Mouse (Mus musculus) left cerebral cortex, adult 8-10 months (tissue): Measurements from ENCODE around the gene Exoc4. TPM values are rescaled to one million over a fixed set of nuclear protein-coding genes. Genes with fewer than 3 reads are reported as not detected.

ENCODE experiments used
- DNase-seq, 2 experiments: peaks; one replicate each; pipeline ENCODE4 v3.0.0; 2022; ENCODE audit warnings: low spot score in 2 of 2
- total RNA-seq, 4 experiments: library from RNA; stranded (reverse); gene quantifications; 2 replicates each; pipeline ENCODE4 v1.2.4; 2022

Exoc4 gene
- total RNA-seq, 4 experiments from 2014 or later = 76.3 to 80.9 (median 78.7) TPM

- no peak for DNase-seq
These were observed 490.0 kb downstream of the Exoc4 start for GRCm38 (mm10) chr6:33738857-33739291.

- no peak for DNase-seq
These were observed 490.4 kb downstream of the Exoc4 start for GRCm38 (mm10) chr6:33739304-33739703.

- no peak for DNase-seq
These were observed 507.1 kb downstream of the Exoc4 start for GRCm38 (mm10) chr6:33755976-33756375.

GRCm38 (mm10) chr6:33761557-33761956 lies 512.7 kb downstream of the Exoc4 start:
- DNase-seq = no peak

GRCm38 (mm10) chr6:33763245-33763644 lies 514.4 kb downstream of the Exoc4 start:
- DNase-seq = peak; percentile 45 to 84

- no peak for DNase-seq
These were observed 515.1 kb downstream of the Exoc4 start for GRCm38 (mm10) chr6:33763970-33764369.

- DNase-seq = no peak
These were observed 520.4 kb downstream of the Exoc4 start for GRCm38 (mm10) chr6:33769251-33769650.

GRCm38 (mm10) chr6:33770021-33770420 lies 521.1 kb downstream of the Exoc4 start:
- DNase-seq = no peak

GRCm38 (mm10) chr6:33772551-33773315 lies 523.8 kb downstream of the Exoc4 start:
- DNase-seq = no peak

- DNase-seq = no peak
These were observed 543.7 kb downstream of the Exoc4 start for GRCm38 (mm10) chr6:33792604-33793003.

GRCm38 (mm10) chr6:33801254-33801653 lies 552.4 kb downstream of the Exoc4 start:
- no peak for DNase-seq

GRCm38 (mm10) chr6:33803481-33804098 lies 554.7 kb downstream of the Exoc4 start:
- DNase-seq = no peak

- DNase-seq = peak; percentile 18 to 88
These were observed 555.9 kb downstream of the Exoc4 start for GRCm38 (mm10) chr6:33804775-33805174.

- DNase-seq = no peak
These were observed 557.3 kb downstream of the Exoc4 start for GRCm38 (mm10) chr6:33806072-33806782.

GRCm38 (mm10) chr6:33814386-33814785 lies 565.5 kb downstream of the Exoc4 start:
- no peak for DNase-seq

- no peak for DNase-seq
These were observed 574.3 kb downstream of the Exoc4 start for GRCm38 (mm10) chr6:33823171-33823570.

- peak; percentile 28 to 47 for DNase-seq
These were observed 575.0 kb downstream of the Exoc4 start for GRCm38 (mm10) chr6:33823777-33824302.

GRCm38 (mm10) chr6:33828499-33828898 lies 579.6 kb downstream of the Exoc4 start:
- no peak for DNase-seq

GRCm38 (mm10) chr6:33829261-33829660 lies 580.4 kb downstream of the Exoc4 start:
- DNase-seq = no peak

GRCm38 (mm10) chr6:33831276-33831675 lies 582.4 kb downstream of the Exoc4 start:
- no peak for DNase-seq

GRCm38 (mm10) chr6:33832978-33833377 lies 584.1 kb downstream of the Exoc4 start:
- no peak for DNase-seq
